Mouse (Mus musculus) cerebellum, adult (tissue): ENCODE data around the gene Sfxn4.

Experiments
- ATAC-seq: cut with Nextera tagmentation; 2 replicates; pipeline ENCODE4 v1.9.2; 2017; ENCODE audit warnings: mild to moderate bottlenecking, moderate library complexity, mixed read lengths; ENCODE audit not compliant: insufficient number of reproducible peaks, low FRiP score, low TSS enrichment

Gene Sfxn4

GRCm38 (mm10) chr19:60845731-60846130, 15.5 kb downstream of the Sfxn4 start:
- no peak for ATAC-seq

DNA sequence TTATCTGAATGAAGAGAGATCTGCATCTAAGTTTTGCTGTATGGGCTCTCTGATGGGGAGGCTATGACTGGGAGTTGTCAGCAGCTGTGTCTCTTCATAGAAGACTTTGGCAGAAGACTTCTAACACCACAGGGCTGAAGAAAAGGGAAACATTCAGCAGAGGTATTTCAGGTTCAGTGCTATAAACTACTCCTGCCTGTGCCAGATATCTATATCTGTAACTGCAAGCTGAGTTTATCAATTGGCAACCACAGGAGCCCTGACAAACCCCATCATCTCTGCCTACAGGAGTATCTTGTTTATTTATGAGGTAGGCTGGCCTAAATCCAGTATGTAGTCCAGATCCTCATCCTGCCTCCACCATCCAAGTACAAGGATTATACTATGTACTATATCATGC, 18.0 kb downstream of the Sfxn4 start:
- ATAC-seq, result no peak

DNA sequence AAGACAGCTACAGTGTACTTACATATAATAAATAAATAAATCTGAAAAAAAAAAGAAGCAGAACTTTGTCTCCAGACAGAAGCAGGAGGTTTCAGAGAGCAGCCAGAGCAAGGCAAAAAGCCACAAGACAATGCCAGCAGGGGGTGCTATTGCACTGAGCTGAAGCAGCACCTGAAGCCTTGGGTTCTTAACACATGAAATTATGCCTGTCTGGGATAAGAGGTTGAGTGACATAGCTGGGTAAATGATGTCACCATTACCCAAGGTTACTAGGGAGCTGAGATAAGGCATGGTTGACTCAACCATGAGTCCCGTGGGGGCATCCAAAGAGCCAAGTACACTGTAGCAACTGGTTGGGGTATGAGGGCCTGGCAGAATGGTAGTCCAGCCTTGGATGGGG, 23.5 kb downstream of the Sfxn4 start:
- ATAC-seq, result peak; percentile 58; the same call in 1 of the 2 replicates

DNA sequence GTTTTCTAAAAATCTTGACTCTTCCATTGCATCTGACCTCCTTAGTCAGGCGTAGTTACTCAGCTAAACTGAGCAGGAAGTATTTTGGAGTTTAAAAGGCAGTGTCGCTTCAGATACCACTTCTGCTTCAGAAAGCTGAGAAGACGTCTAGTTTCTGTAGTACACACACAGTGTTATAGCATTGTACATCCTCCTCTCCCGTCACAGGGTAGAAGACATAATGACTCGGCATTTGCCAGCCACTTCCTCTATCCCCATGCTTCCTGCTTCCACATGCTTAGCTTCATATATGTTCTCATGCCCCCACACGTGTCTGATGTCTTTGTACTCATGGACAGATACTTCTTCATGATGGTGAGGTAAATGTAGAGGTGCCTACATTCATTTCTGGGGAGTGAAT, 42.6 kb downstream of the Sfxn4 start:
- ATAC-seq, result no peak

DNA sequence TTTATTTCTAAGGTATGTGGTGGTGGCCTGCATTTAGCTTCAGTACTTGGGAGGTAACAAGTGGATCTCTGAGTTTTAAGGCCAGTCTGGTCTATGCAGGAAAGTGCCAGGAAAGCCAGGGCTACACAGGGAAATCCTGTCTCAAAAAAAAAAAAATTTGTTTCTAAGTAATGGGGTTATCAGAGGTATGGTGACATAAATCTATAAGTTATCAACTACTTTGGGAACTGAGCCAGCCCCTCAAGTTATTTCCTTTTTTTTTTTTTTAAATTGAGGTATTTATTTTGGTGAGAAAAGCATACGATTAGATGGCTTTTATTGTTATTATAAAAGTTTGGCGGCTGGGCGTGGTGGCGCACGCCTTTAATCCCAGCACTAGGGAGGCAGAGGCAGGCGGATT, 48.1 kb downstream of the Sfxn4 start:
- no peak for ATAC-seq

- peak; percentile 38; the same call in 1 of the 2 replicates for ATAC-seq
These were observed 49.3 kb downstream of the Sfxn4 start for GRCm38 (mm10) chr19:60812036-60812389.

GRCm38 (mm10) chr19:60811098-60812035, 49.9 kb downstream of the Sfxn4 start, which contains the start of gene Fam45a:
TSS of gene Fam45a (plus strand) at chr19:60811585.
- ATAC-seq, result peak; percentile 99

- no peak for ATAC-seq
These were observed 51.4 kb downstream of the Sfxn4 start for GRCm38 (mm10) chr19:60809927-60810326.

DNA sequence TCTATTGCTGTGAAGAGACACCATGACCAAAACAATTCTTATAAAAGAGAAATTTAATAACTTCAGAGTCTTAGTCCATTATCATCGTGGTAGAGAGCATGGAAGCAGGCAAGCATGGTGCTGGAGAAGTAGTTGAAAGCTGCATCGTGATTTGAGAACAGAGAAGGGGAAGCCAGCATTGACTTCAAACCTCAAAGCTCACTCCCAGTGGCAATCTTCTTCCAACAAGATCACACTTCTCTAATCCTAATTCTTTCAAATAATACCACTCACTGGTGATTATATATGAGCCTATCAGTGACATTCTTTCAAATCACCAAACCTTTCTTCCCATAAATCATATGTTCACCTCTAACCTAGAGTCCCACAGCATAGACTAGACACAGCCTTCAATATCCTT, 56.4 kb downstream of the Sfxn4 start:
- ATAC-seq, result no peak

DNA sequence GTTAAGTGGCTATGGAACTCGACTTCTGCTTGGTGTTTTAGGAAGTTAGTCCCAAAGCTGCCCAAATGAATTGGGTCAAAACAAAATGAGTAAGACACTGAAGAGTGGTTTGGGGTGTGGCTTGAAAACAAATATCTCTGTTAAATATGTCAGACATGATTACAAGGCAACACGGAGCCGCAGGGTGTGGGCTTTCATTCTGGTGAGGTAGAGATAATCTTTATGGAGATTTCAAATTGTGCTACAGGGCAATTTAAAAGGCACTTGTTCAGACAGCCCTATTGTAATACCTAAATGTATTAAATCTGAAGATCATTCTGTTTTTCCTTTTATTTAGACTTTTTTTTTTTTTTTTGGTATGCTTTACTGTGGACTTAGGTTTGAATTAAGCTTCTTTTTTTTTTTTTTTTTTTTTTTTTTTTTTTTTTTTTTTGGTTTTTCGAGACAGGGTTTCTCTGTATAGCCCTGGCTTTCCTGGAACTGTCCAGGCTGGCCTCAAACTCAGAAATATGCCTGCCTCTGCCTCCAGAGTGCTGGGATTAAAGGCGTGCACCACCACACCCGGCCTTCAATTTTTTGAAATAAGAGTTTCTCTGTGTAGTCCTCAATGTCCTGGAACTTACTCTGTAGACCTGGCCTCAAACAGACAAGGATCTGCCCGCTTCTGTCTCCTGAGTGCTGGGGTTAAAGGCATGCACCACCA, 61.3 kb downstream of the Sfxn4 start:
- ATAC-seq, result no peak

GRCm38 (mm10) chr19:60797415-60797814, 63.9 kb downstream of the Sfxn4 start:
- ATAC-seq, result no peak

- ATAC-seq, result no peak
These were observed 66.0 kb downstream of the Sfxn4 start for GRCm38 (mm10) chr19:60795244-60795643.

- ATAC-seq, result no peak
These were observed 68.0 kb downstream of the Sfxn4 start for GRCm38 (mm10) chr19:60793170-60793707.

DNA sequence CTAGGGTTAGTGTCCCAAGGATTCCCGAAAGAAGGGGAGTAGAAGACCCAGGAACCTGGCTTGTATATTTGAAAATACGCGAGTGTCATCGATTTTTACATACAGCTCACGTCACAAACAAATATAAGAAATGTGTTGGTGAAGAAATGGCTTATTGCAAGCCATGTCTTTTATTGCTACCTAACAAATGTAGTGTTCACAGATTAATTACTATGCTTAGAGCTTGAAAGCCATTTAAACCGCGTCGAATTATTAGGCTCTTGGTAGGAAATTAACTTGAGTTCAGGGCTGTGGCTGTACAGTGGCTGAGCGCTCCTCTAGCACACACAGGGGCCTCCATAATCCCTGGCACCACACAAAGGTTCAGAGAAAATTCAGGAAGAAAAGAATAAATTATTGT, 70.1 kb downstream of the Sfxn4 start:
- ATAC-seq, result no peak

- peak; percentile 95 for ATAC-seq
These were observed 70.6 kb downstream of the Sfxn4 start, which contains the start of gene Eif3a for GRCm38 (mm10) chr19:60790551-60791161. TSS of gene Eif3a (minus strand) at chr19:60790658.

GRCm38 (mm10) chr19:60789919-60790506, 71.3 kb downstream of the Sfxn4 start:
- ATAC-seq, result peak; percentile 62

DNA sequence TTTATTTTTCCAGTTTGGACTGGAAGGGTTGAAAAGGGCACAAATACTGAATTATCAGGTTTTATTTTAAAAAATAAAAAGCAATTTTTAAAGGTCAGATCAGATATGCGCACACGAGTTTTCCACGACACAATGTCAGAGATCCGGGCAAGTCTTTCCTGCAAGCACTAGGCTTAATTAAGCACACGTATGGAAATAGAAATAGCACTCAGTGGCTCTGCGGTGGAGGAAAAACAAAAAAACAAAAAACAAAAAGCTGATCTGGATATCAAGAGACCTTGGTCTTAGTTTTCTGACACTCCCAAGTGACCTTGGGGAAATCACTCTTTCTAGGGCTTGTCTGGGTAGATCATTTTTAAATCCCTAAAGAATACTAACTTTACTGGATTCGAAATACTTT, 71.8 kb downstream of the Sfxn4 start:
- ATAC-seq, result no peak

GRCm38 (mm10) chr19:60788214-60788960, 72.9 kb downstream of the Sfxn4 start:
- ATAC-seq, result no peak

- ATAC-seq, result no peak
These were observed 73.7 kb downstream of the Sfxn4 start for GRCm38 (mm10) chr19:60787465-60788150.
